Mouse (Mus musculus) naive thymus-derived CD4-positive, alpha-beta T cell, adult 2 months (primary cell): ENCODE measurements around the gene Scly.

Source experiments
- DNase-seq: peaks from one replicate; pipeline ENCODE4 v3.0.0-alpha.2; 2011; ENCODE audit warnings: low read depth

Scly gene

DNA sequence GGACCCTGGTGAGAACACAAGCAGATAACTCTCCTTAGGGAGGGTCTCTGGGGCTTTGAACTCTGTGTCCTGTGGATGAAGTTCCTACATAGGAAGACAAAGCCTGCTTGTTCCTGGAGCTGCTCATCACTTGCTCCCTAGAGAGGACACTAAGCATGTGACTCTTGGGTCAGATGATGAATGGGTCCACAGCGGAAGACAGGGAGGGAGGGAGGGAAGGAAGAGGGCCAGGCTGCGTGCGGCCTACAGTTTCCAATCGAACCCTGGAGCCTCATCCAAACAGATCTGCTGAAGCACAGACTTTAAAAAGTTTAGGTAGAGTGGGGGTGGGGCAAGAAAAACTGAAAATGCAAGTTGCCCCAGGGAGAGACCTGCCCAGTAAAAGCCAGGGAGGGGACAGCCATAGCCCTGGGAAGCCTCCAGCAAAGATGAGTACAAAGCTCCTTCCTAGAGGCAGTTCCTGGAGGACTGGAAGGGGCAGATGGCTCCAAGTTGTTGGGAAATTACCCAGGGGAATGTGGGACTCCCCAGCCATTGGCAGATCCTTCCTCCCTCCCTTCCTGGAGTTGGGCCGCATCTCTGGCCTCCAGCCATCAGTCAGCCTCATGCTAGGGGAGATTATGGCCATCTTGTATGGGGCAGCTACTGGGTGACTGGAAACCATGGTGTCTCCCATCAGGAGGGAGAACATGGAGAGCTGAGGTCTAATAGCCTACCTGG is 1.7 kb downstream of the Scly start:
- no peak for DNase-seq

DNA sequence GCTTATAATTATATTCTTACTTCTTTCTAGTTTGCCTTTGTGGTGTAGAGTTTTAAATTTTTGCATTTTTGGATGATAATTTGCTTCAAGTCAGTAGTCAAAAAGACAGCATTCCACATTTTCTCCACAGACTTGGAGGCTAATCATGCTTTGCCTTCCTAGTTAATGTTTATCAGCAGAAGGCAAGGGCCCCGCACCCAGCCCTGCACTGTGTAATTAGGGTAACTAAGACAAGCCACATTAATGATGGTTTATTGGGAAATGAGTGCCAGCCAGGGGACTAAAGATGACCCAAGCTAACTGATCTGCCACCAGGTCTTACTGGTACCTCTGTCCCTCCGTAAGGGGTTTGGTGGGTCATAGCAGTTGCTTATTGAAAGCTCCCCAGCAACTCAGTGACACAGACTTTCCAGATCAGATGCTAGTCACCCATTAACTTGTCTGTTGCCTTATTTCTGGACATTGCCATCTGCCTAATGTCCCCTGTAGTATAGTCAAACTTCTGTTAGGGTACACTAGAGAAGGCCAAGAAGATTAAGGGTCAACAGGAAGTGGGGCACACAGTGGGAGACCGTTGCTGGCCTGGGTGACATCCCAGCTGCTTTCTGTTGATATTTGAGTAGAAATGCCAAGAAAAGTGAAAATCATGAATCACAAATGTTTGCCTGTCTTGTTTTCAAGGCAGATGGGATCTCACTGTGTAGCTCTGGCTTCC is 3.2 kb downstream of the Scly start:
- no peak for DNase-seq

DNA sequence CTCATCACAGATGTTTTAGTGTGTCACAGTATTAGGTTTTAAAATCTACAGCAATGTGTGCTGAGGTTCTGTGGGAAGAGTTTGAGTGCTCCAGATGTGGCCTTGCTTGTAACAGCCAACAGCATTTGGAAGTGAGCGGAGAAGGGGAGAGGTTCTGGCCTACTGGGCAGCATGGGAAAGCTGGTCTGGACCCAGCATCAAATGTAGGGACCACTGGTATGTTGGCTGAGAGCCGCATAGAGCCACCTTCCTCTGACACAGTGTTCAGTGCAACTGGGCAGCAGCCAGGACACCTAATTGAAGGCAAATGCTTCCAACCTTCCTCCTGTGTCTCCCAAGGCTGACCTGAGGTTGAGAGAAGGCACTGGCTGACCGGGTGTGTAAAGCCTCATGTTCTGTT is 3.9 kb downstream of the Scly start:
- no peak for DNase-seq

DNA sequence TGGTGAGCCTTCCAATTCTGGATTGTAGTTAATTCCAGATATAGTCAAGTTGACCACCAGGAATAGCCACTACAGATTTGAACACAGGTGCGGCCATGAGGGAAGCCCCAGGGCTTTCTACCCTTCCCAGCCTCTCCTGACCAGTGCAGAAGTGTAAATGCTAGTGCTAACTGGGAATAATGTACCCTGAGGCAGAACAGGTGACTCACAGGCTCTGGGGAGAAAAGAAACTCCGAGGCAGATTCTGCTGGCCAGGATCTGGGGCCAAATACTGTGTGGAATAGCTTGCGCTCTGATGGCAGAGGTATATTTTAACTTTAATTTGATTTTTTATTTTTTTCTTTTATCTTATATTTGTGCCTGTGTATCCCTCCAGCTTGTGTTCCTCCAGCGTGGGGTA is 6.5 kb downstream of the Scly start:
- DNase-seq, result no peak

DNA sequence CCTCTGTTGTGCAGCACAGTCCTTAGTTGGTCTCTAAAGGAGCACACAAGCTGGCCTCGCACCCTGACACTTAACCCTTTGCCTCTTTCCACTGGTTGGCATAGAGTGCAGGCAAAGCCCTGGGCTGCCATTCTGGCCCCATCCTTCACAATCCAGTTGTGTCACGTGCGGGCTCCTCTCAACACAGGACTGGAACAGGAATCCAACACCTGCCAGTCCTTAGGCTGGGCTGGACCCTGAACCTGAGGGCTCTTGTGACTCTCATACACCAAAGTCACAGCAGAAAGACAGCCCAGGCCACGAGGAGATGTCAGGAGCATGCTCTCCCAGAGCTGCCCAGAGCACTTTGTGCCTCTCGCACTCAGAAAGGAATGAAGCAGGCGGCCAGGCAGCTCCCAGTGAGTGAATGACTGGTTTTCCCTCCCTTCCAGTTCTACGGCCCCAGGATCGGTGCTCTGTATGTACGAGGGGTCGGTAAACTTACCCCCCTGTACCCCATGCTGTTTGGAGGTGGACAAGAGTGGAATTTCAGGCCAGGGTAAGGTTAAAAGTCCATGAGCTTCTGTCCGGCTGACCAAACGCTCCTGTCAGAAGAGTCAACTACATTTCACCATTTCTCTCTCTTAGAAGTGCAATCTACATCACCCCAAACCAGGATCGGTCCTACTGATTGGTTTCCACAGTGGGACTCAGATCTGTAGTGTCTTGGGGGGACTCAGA is 11.4 kb downstream of the Scly start:
- DNase-seq, result no peak

DNA sequence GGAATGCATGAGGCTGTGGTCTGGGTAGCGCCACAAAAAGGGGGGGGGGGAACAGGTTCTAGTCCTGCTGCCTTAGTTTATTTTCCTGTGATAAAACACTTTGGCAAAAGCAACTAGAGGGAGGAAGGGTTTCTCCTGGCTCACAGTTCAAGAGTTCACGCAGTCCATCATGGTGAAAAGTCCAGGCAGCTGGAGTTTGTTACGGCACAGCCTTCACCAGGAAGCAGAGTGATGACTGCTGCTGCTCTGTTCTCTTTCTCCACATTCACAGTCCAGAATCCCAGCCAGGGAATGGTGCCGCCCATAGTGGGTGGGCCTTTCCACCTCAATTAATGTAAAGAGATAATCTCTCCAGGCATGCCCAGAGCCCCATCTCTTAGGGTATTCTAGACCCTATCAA is 14.1 kb downstream of the Scly start:
- DNase-seq, result no peak

DNA sequence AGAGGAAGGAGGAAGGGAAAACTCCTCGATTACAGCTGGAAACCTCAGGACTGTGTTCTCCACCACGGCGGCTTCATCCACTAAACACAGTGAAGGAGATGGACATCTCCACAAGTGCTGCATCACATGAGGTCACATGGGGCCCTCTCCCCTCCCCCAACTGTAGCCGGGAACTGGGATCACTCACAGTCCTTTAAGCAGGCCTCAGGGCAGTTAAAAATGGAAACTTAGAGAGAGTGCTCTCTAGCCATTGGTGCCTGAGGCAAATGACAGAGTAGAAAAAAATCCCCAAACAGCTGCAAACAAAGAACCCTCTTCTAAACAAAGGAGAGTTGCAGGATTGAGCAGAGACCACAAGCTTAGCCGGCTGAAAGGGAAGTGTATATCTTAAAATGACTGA is 15.1 kb downstream of the Scly start:
- DNase-seq, result no peak

DNA sequence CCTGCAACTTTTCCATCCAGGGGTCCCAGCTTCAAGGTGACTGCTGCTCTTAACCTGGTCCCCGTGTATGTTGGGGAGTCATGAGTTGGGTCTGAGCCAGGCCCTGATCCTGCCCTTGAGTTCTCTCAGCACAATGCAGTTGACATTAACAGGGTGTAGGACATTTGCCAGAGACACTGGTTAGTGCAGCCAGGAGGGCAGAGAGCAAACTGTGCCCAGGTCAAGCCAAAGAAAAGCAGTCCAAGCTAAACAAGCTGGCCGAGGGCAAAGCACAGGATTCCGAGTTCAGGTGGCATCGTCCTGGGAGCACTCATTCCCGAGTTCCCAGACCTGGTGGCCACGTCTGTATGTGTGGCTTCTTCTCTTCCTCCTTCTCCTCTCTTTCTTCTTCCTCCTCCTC is 19.5 kb downstream of the Scly start:
- no peak for DNase-seq

DNA sequence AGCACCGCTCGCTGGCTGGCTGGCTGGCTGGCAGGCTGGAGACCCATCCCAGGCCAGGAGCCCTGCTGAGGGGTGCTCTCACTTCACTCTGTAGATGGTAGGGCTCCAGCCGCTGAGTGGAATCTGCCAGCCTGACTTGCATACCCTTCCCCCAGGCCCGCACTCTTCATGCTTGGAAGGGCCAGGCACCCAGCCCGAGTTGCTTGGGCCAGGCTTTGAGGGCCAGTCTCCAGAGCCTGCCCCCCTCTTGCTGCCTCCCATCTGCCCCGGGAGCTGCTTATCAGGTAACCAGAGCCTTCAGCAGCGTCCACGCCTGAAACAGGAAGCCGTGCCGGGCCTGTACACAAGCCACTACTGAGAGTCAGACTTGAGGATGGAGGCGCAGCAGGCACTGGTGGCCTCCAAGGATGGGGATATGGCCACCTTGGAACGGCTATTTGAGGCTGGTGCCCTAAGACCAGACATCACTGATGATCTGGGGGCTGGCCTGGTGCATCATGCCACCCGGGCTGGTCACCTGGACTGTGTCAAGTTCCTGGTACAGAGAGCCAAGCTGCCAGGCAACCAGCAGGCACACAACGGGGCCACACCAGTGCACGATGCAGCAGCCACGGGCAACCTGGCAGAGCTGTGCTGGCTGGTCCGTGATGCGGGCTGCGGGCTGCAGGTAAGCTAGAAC is 23.8 kb downstream of the Scly start, which contains the start of gene Espnl:
Gene Espnl (plus strand): TSS at position 316 of the 679 bp plus-strand sequence.
- no peak for DNase-seq

DNA sequence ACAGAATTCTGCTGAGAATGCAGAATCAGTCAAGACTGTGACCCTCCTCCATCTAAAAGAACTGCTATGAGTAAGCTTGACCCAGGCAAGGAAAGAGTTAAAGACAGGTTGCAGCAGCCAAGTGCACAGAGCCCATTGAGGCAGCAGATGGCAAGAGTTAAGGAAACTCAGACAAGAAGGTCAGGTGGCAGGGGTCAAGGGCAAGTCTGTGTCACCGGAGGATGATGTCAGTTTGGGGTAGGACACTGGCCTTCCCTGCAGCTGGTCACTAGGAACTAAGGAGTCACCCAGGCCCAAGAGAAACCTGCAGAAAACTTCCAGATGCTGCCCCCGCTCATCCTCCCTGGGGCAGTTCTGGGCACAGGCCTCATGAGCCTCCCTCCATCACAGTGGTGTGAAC is 26.5 kb downstream of the Scly start:
- no peak for DNase-seq

DNA sequence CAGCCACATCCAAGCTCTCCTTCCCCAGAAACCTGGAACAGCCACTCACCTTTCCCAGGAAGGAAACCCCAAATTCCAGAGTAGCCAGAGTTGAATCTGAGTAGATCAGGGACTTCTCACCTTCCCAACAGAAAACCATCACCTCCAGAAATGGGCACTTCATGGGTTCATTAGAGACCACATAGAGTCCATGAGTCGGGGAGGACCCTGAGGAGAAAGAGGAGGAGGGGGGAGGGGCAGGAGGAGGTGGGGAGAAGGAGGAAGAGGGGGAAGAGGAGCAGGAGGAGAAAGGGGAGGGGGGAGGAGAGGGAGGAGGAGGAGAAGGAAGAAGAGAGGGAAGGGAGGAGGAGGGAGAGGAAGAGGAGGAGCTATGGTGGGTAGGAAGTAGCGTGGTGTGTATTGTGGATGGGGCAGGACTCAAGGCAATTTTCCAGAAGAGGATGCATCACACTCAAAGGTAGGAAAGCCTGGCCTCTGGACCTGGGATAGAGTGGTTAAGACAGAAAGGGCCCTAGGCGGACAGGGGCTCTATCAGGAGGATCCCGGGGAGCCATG is 27.4 kb downstream of the Scly start:
- no peak for DNase-seq

DNA sequence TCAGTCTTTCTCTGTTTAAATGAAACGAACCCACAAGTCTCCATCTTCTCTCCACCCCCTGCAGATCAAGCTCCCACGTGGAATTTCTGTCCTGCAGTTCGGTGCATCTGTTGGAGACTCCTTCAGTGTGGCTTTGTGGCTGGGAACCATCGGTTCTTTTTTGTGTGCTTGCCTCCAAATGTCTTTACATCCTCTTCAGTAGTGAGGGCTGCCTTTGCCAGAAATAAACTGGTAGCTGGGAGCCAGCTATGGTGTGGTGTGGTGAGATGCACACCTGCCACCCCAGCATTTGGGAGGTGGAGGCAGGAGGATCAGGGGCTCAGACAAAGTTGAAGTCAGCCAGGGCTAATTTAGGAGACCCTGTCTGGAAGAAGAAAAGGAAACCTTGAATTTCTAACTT is 34.0 kb downstream of the Scly start:
- DNase-seq, result no peak

DNA sequence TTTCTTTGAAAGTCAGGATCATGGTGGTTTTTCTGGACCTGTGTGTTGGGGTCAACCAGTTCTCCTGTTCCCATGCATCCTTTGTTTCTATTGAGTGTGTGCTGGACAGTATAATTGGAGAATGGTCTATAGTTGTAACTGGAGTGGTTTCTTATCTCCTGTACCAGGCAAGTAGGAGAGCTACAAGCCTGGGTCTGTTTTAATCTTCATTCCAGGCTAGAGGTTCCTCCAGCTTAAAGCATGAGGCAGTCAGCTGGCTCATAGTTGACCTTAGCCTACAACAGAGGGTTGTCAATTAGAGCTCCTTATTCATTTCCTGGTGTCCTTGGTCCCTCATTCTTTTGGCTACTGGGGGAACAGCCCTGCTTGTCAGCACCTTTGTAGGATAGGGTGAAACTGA is 35.4 kb downstream of the Scly start:
- no peak for DNase-seq

DNA sequence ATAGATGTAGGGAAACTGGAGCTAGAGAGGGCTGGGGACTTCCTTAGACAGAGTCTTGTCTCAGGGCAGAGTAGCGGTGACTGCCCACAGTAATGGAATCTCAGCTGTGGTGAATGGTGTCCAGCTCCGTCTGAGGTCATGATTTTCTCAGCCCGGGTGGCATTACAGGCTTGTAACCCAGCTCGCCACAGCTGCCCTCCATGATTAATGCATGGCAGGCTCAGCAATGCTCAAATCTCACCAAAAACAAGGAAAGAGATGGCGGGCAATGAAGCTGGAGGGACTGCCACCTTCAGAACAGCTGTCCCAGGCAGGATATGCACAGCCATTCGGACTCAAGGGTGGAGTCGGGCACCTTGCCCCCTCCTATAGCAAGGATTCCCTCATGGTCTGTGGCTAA is 39.2 kb downstream of the Scly start:
- no peak for DNase-seq

DNA sequence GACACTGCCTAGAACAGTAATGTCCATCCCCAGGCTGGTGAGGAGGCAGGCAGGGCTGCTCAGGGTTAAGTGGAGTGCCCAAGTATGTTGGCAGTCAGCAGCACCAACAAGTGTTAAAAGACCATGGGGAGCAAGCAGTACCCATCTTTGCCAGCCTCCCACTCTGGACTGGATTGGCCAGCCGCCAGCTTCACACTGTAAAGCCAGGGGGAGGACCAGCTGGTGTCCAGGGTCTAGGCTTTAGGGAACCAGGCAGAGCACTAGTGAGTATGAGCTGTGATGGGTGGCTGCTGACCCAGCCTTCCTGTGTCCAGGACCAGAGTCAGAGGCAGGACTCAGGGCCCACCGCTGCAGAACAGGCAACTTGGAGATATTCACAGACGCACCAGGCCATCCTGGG is 45.9 kb downstream of the Scly start:
- no peak for DNase-seq

DNA sequence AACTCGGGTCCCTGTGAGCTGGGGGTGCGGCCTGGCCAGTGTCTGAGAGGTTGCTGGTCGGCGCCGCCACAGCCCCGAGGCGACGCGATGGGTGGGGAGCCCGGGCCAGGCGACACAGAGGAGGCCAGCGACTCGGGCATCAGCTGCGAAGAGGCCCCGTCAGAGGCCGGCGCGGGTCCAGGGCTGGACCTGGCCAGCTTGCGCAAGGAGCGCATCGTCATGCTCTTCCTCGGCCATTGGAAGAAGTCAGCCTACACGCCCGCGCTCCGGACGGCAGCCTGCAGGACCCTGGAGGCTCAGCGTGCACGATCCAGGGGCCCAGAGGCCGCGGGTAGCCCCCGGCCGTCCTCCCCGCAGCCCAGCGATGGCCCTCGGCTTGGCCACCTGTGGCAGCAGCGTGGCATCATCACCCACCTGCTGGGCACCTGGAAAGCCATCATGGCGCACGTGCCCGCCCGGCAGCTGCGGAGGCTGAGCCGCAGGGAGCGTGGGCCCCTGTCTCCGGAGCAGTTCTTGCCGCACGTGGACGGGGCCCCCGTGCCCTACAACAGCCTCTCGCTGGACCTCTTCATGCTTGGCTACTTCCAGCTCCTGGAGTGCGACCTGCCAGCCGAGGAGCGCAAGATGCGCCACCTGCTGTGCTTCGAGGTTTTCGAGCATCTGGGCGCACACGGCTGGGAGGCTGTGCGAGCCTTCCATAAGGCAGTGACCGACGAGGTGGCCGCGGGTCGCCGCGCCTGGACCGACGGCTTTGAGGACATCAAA is 47.0 kb downstream of the Scly start:
- no peak for DNase-seq

DNA sequence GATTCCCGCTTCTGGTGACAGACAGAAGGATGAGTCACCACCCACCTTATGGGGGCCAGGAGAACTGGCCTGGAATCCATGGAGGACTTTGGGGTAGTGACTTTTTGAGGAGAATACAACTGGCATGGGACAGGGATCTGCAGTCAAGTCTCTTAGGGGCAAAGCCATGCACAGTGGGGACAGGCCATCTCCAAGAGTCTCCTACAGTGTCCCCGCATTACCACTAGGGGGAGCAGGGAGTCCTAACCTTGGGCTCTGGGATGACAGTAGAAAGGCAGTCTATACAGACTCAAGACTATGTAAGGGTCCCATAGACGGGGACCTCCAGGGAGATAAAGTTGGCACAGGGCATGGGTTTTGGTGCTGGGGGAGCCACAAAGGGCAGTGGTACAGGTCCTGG is 48.8 kb downstream of the Scly start:
- DNase-seq, result peak; percentile 69

DNA sequence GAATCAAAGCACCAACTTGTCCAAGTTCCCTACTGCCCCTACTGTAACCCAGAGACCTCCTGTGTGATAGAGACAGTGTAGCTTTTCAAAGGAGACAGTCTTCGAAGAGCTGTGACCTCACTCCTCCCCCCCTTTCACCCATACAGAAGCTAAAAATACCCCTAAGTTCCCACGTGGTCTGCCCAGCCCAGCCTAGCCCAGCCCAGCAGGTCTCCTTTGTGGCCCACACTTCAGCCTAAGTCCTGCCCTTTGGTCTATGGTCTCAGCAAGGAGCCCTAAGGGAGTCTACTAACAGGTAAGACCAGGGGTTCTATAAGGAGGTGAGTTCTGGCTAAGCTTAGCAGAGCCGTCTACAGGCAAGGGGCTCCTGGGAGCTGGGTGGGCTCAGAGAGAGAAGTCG is 52.7 kb downstream of the Scly start, which contains the start of gene Klhl30:
Gene Klhl30 (plus strand): TSS at position 176 of the 400 bp plus-strand sequence.
- no peak for DNase-seq

DNA sequence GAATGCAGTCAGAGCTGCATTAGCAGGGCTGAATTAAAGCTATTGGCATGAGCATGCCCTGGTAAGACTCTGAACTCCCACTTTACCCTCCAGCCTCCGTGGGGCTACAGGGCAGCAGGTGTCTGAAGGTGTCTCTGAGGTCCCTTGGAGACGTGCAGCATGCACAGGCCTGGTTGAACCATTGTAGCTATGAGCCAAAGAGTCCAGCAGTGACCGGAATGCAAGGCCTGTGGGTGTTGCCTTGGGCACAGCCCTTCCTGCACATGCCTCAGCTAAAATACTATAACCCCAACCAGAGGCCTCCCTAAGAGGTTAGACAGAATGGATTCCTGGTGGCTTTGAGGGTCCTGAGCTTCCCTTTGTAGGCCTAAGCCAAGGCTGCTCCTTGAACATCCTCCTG is 53.1 kb downstream of the Scly start:
- DNase-seq, result no peak

DNA sequence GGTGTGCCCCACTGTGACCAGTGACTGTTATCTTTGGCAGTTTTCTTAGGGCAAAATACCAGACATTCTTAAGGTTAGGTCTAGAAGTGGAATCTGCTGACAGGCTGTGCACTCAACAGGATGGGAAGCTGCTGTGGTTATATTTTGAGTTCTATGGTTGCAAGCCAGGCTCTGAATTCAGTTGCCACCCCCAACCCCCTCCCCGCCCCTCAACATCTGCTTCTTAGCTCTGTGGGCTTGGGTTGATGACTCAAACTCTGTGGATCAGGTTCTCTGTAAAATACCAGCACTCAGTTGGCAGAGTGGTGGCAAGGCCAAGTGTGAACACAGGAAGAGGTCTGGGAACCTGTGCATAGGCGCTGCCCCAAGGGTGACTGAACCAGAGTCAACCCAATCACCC is 54.1 kb downstream of the Scly start:
- no peak for DNase-seq

DNA sequence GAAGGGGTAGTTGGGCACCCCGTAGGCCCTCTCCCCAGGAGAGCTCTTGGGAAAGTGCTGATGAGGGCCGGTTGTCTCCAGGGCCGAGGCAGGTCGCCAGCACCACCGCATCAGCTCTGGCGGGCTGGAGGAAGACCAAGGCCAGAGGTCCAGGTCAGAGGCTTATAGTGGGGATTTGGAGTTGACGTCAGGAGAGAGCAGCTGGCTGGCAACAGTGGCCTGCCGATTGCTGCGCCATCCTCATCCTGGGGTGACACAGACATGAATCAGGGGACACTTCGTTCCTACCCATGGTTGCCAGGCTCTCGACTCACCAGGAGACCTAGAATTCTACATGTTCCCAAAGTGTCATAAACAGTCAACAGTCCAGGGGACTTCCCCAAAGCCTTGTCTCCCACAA is 58.0 kb downstream of the Scly start:
- DNase-seq, result no peak
